Mouse (Mus musculus): Measurements from ENCODE around the gene Prr5l. TPM values are rescaled to one million over a fixed set of nuclear protein-coding genes. Genes with fewer than 3 reads are reported as not detected.

The Prr5l gene
- polyA plus RNA-seq, 1 experiment from 2014 or later, result 16.5 TPM

GRCm38 (mm10) chr2:101862219-101863123 lies 20.4 kb downstream of the Prr5l start:
- H3K9me3 ChIP-seq, result no peaks in the 10 kb centered on the region
- WGBS, result 50% methylated on average over 15 of the region's 15 CpGs
- 0 out of 2 replicates have a peak, but pooled peaks cover 4% of the 10 kb centered on the region for H3K4me1 ChIP-seq (replicated peaks)
- H3K36me3 ChIP-seq, result no peaks in the 10 kb centered on the region
- no peak overlapping the region for H3K4me3 ChIP-seq (replicated peaks)
- H3K27me3 ChIP-seq (replicated peaks), result no peaks in the 10 kb centered on the region
- no peak overlapping the region for H3K4me2 ChIP-seq (replicated peaks)
- 0 out of 2 replicates have a peak, but pooled peaks have one; percentile 23 for ATAC-seq
- H3K9ac ChIP-seq, result no peak overlapping the region
- no peak overlapping the region for H3K27ac ChIP-seq

GRCm38 (mm10) chr2:101860920-101861485 lies 21.8 kb downstream of the Prr5l start:
- no peak overlapping the region for H3K4me3 ChIP-seq (replicated peaks)
- 91% methylated on average over 3 of the region's 3 CpGs for WGBS
- H3K27ac ChIP-seq, result no peak overlapping the region
- no peak overlapping the region for H3K9ac ChIP-seq
- no peaks in the 10 kb centered on the region for H3K9me3 ChIP-seq
- no peaks in the 10 kb centered on the region for H3K27me3 ChIP-seq (replicated peaks)
- H3K4me2 ChIP-seq (replicated peaks), result no peak overlapping the region
- no peaks in the 10 kb centered on the region for H3K36me3 ChIP-seq
- H3K4me1 ChIP-seq (replicated peaks), result 0 out of 2 replicates have a peak, but pooled peaks cover 4% of the 10 kb centered on the region
- no peak for ATAC-seq

GRCm38 (mm10) chr2:101856174-101856573 lies 26.7 kb downstream of the Prr5l start:
- Histone ChIP-seq H3K4me1 (replicated peaks) (no peaks in the 10 kb centered on the region), H3K4me2 (replicated peaks) (no peak overlapping the region), H3K9ac (no peak overlapping the region), H3K9me3 (no peaks in the 10 kb centered on the region), H3K27me3 (replicated peaks) (no peaks in the 10 kb centered on the region), H3K27ac (no peak overlapping the region), H3K36me3 (no peaks in the 10 kb centered on the region), H3K4me3 (replicated peaks) (no peak overlapping the region)
- 80% methylated on average over 9 of the region's 9 CpGs for WGBS
- no peak for ATAC-seq

- H3K27ac ChIP-seq, result no peak overlapping the region
- no peaks in the 10 kb centered on the region for H3K36me3 ChIP-seq
- no peaks in the 10 kb centered on the region for H3K9me3 ChIP-seq
- ATAC-seq, result no peak
- H3K4me1 ChIP-seq (replicated peaks), result no peaks in the 10 kb centered on the region
- H3K9ac ChIP-seq, result no peak overlapping the region
- no peak overlapping the region for H3K4me3 ChIP-seq (replicated peaks)
- H3K4me2 ChIP-seq (replicated peaks), result no peak overlapping the region
- 69% methylated on average over 7 of the region's 7 CpGs for WGBS
- H3K27me3 ChIP-seq (replicated peaks), result no peaks in the 10 kb centered on the region
Measured at GRCm38 (mm10) chr2:101854792-101855191, 28.0 kb downstream of the Prr5l start.

- WGBS, result 83% methylated on average over 7 of the region's 7 CpGs
- Histone ChIP-seq H3K36me3 (no peaks in the 10 kb centered on the region), H3K4me2 (replicated peaks) (no peak overlapping the region), H3K4me1 (replicated peaks) (no peaks in the 10 kb centered on the region), H3K9ac (no peak overlapping the region), H3K27ac (no peak overlapping the region), H3K9me3 (no peaks in the 10 kb centered on the region), H3K4me3 (replicated peaks) (no peak overlapping the region), H3K27me3 (replicated peaks) (no peaks in the 10 kb centered on the region)
- ATAC-seq, result no peak
Measured at GRCm38 (mm10) chr2:101842756-101843155, 40.1 kb downstream of the Prr5l start.

- Histone ChIP-seq H3K27me3 (replicated peaks) (no peaks in the 10 kb centered on the region), H3K9ac (no peak overlapping the region), H3K27ac (no peak overlapping the region), H3K4me1 (replicated peaks) (peaks cover 4% of the 10 kb centered on the region; the same call in 1 of the 2 replicates), H3K4me2 (replicated peaks) (no peak overlapping the region), H3K36me3 (no peaks in the 10 kb centered on the region), H3K4me3 (replicated peaks) (no peak overlapping the region), H3K9me3 (no peaks in the 10 kb centered on the region)
- ATAC-seq, result no peak
- WGBS, result 86% methylated on average over 9 of the region's 9 CpGs
Measured at GRCm38 (mm10) chr2:101834816-101835523, 47.9 kb downstream of the Prr5l start.

- no peak for ATAC-seq
- 76% methylated on average over 9 of the region's 9 CpGs for WGBS
Measured at GRCm38 (mm10) chr2:101832361-101832760, 50.5 kb downstream of the Prr5l start.

GRCm38 (mm10) chr2:101831851-101832250 lies 51.0 kb downstream of the Prr5l start:
- peaks cover 11% of the 10 kb centered on the region; the same call in 1 of the 2 replicates for H3K4me1 ChIP-seq (replicated peaks)
- no peak overlapping the region for H3K27ac ChIP-seq
- ATAC-seq, result no peak
- no peaks in the 10 kb centered on the region for H3K9me3 ChIP-seq
- no peak overlapping the region for H3K9ac ChIP-seq
- no peak overlapping the region for H3K4me2 ChIP-seq (replicated peaks)
- H3K27me3 ChIP-seq (replicated peaks), result no peaks in the 10 kb centered on the region
- 67% methylated on average over 5 of the region's 5 CpGs for WGBS
- H3K4me3 ChIP-seq (replicated peaks), result no peak overlapping the region
- H3K36me3 ChIP-seq, result no peaks in the 10 kb centered on the region

More at GRCm38 (mm10) chr2:101832361-101832760, 50.5 kb downstream of the Prr5l start:
- Histone ChIP-seq H3K4me3 (replicated peaks) (no peak overlapping the region), H3K4me1 (replicated peaks) (peaks cover 9% of the 10 kb centered on the region; the same call in 1 of the 2 replicates), H3K9me3 (no peaks in the 10 kb centered on the region), H3K9ac (no peak overlapping the region), H3K27me3 (replicated peaks) (no peaks in the 10 kb centered on the region), H3K27ac (no peak overlapping the region), H3K36me3 (no peaks in the 10 kb centered on the region), H3K4me2 (replicated peaks) (no peak overlapping the region)

GRCm38 (mm10) chr2:101830186-101830915 lies 52.5 kb downstream of the Prr5l start:
- H3K4me2 ChIP-seq (replicated peaks), result no peak overlapping the region
- no peaks in the 10 kb centered on the region for H3K36me3 ChIP-seq
- peak; percentile 38 for ATAC-seq
- H3K4me3 ChIP-seq (replicated peaks), result no peak overlapping the region
- 36% methylated on average over 9 of the region's 9 CpGs for WGBS
- H3K27me3 ChIP-seq (replicated peaks), result no peaks in the 10 kb centered on the region
- H3K9me3 ChIP-seq, result no peaks in the 10 kb centered on the region
- 0 out of 2 replicates have a peak overlapping the region, but pooled peaks have one; percentile 44 for H3K27ac ChIP-seq
- no peak overlapping the region for H3K9ac ChIP-seq
- peaks cover 11% of the 10 kb centered on the region; the same call in 1 of the 2 replicates for H3K4me1 ChIP-seq (replicated peaks)

- peaks cover 11% of the 10 kb centered on the region; the same call in 1 of the 2 replicates for H3K4me1 ChIP-seq (replicated peaks)
- ATAC-seq, result no peak
- no peaks in the 10 kb centered on the region for H3K9me3 ChIP-seq
- H3K4me3 ChIP-seq (replicated peaks), result no peak overlapping the region
- no peak overlapping the region for H3K27ac ChIP-seq
- H3K27me3 ChIP-seq (replicated peaks), result no peaks in the 10 kb centered on the region
- WGBS, result 83% methylated on average over 4 of the region's 4 CpGs
- H3K36me3 ChIP-seq, result no peaks in the 10 kb centered on the region
- H3K4me2 ChIP-seq (replicated peaks), result no peak overlapping the region
- H3K9ac ChIP-seq, result no peak overlapping the region
Measured at GRCm38 (mm10) chr2:101829013-101829412, 53.8 kb downstream of the Prr5l start.

GRCm38 (mm10) chr2:101828057-101828643 lies 54.7 kb downstream of the Prr5l start:
- 34% methylated on average over 5 of the region's 5 CpGs for WGBS
- ATAC-seq, result no peak
- Histone ChIP-seq H3K27me3 (replicated peaks) (no peaks in the 10 kb centered on the region), H3K4me3 (replicated peaks) (no peak overlapping the region), H3K4me1 (replicated peaks) (peaks cover 11% of the 10 kb centered on the region; the same call in 1 of the 2 replicates), H3K4me2 (replicated peaks) (no peak overlapping the region), H3K27ac (peak overlapping the region; percentile 46; the same call in 1 of the 2 replicates), H3K36me3 (no peaks in the 10 kb centered on the region), H3K9me3 (no peaks in the 10 kb centered on the region), H3K9ac (no peak overlapping the region)

Measured in intestine, embryonic 15.5 days (tissue).